Mouse (Mus musculus): ENCODE data around the gene Rgs10. TPM values are rescaled to one million over a fixed set of nuclear protein-coding genes. Genes with fewer than 3 reads are reported as not detected.

Gene Rgs10
- total and polyA plus RNA-seq, 3 experiments = 5.4 to 7.4 (median 6.5) TPM

DNA sequence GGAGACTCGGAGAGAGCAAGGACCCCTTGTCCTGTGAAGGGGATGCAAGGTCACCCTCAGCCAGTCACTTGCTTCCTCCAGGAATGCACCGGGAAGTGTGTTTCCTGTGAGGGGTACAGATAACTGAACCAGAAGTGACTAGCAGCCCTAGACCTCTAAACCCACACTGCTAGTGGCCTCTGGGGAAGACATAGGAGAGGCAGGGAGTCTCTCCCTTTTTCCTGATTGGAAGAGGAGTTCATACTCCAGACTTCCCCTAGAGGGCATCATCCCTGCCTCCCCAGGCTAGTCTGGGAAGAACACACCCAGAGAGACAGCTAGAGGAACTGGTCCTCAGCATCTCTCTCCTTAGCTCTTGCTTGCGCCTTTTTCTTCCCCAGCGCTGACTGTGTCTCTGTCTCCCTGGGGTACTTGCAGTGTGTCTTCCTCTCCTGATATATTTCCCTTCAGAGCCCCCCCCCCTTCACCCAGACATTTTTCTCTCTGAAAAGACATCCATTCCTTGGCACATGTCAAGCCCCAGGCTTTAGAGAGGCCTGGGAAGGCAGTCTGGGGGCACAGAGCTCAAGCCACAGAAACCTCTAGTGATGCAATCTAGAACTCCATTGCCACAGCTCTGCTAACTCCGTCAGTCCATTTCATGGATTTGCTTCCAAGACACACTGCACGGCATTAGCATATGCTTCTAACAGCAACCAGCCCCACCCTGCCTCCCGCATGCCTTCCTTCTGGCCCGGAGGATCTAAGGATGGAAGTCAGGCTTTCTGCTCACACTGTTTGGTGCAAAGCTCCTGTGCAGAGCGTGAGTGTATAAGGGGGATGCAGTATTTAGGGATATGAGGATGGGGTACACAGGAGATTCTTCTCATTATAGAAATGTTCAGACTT, 61.4 kb downstream of the Rgs10 start:
- no peaks in the 10 kb centered on the region for H3K4me1 ChIP-seq (ENCODE audit: control insufficient read depth in 1 of 2, insufficient read depth in 2 of 2)
- TF ChIP-seq USF1 (IDR thresholded peaks at IDR 0.05; ENCODE audit: low read depth, low read length) (no peak), JUN (IDR thresholded peaks at IDR 0.05; ENCODE audit: insufficient read depth, low read depth, low read length) (no peak), MAX (IDR thresholded peaks at IDR 0.05; ENCODE audit: low read length) (no peak), MAZ (IDR thresholded peaks at IDR 0.05; ENCODE audit: low read depth, low read length) (no peak), IRF4 (IDR thresholded peaks at IDR 0.05; ENCODE audit: low read depth, low read length) (no peak), CTCF (conservative IDR thresholded peaks at IDR 0.05 in 1 of 2, IDR thresholded peaks at IDR 0.05 in 1 of 2; ENCODE audit: low read depth in 2 of 2, low read length in 2 of 2) (peak in 1 of 2 experiments; percentile 48; a peak in 2 of 4 replicates), RAD21 (IDR thresholded peaks at IDR 0.05; ENCODE audit: low read depth, low read length) (peak; percentile 15), ZKSCAN1 (IDR thresholded peaks at IDR 0.05; ENCODE audit: borderline replicate concordance, low read depth, low read length) (no peak), KAT2A (IDR thresholded peaks at IDR 0.05; ENCODE audit: insufficient replicate concordance, low read length) (no peak), SMC3 (IDR thresholded peaks at IDR 0.05; ENCODE audit: low read depth, low read length) (peak; percentile 33), CHD2 (IDR thresholded peaks at IDR 0.05; ENCODE audit: low read length) (no peak), EP300 (IDR thresholded peaks at IDR 0.05; ENCODE audit: low read length) (no peak), POLR2AphosphoS2 (IDR thresholded peaks at IDR 0.05; ENCODE audit: low read depth, low read length) (no peak), ZNF384 (IDR thresholded peaks at IDR 0.05; ENCODE audit: low read depth, low read length) (no peak), USF2 (conservative IDR thresholded peaks at IDR 0.05; ENCODE audit: low read depth, low read length) (no peak), MAFK (IDR thresholded peaks at IDR 0.05; ENCODE audit: insufficient replicate concordance, low read length) (no peak)
- in situ Hi-C loops (cut with MboI; ENCODE audit: low pct_ligation_motif_present, low pct_unique_long_range_greater_than_20kb, low sequenced_read_pairs) = no loop called here
- H3K79me2 ChIP-seq (replicated peaks; ENCODE audit: control insufficient read depth, extremely low read depth, insufficient read depth, poor library complexity, severe bottlenecking) = no peaks in the 10 kb centered on the region
- H3K36me3 ChIP-seq (replicated peaks in 1 of 2; ENCODE audit: control insufficient read depth in 1 of 2, insufficient read depth in 1 of 2, low read length in 1 of 2) = no peaks in the 10 kb centered on the region
- H3K4me2 ChIP-seq (ENCODE audit: insufficient read depth, low read depth, poor library complexity, severe bottlenecking) = no peak overlapping the region
- H3K27ac ChIP-seq (ENCODE audit: insufficient read depth, low read depth) = no peak overlapping the region
- DNase-seq (ENCODE audit: extremely low read depth) = no peak
- dilution Hi-C loops (cut with MboI; ENCODE audit: extremely low pct_ligation_motif_present, extremely low pct_unique_long_range_greater_than_20kb, low sequenced_read_pairs) = no loop called here
- H3K9ac ChIP-seq (ENCODE audit: insufficient read depth, low read depth) = no peak overlapping the region
- no peaks in the 10 kb centered on the region for H3K9me3 ChIP-seq (replicated peaks; ENCODE audit: low read length)
- H3K27me3 ChIP-seq (replicated peaks) = no peaks in the 10 kb centered on the region
- no peak overlapping the region for H3K4me3 ChIP-seq (replicated peaks in 1 of 3; ENCODE audit: low read depth in 2 of 3, low read length in 2 of 3, poor library complexity in 1 of 3)

DNA sequence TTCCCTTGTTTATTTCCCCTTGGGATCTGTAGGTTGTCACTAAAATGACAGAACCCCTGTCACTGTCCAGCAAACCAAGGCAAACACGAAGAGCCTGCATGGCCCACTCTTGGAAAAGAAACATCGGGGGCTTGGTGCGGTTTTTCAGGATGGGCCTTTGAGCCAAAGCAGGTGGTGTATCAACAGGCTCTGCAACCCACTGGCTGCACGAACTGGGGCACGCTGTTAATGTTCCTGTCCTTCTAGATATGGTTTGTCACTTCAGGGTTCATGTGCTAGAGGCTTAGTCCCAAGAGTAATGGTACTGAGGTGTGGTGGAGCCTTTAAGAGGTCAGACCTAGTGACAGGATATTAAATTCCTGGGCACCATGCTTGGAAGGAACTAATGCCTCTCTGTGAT, 63.1 kb downstream of the Rgs10 start:
- Histone ChIP-seq H3K9ac (ENCODE audit: insufficient read depth, low read depth) (no peak overlapping the region), H3K27me3 (replicated peaks) (peaks cover 2% of the 10 kb centered on the region), H3K4me3 (replicated peaks in 1 of 3; ENCODE audit: low read depth in 2 of 3, low read length in 2 of 3, poor library complexity in 1 of 3) (no peak overlapping the region), H3K4me2 (ENCODE audit: insufficient read depth, low read depth, poor library complexity, severe bottlenecking) (no peak overlapping the region), H3K79me2 (replicated peaks; ENCODE audit: control insufficient read depth, extremely low read depth, insufficient read depth, poor library complexity, severe bottlenecking) (no peaks in the 10 kb centered on the region), H3K9me3 (replicated peaks; ENCODE audit: low read length) (no peaks in the 10 kb centered on the region), H3K27ac (ENCODE audit: insufficient read depth, low read depth) (no peak overlapping the region), H3K4me1 (ENCODE audit: control insufficient read depth in 1 of 2, insufficient read depth in 2 of 2) (no peaks in the 10 kb centered on the region), H3K36me3 (replicated peaks in 1 of 2; ENCODE audit: control insufficient read depth in 1 of 2, insufficient read depth in 1 of 2, low read length in 1 of 2) (no peaks in the 10 kb centered on the region)
- dilution Hi-C loops (cut with MboI; ENCODE audit: extremely low pct_ligation_motif_present, extremely low pct_unique_long_range_greater_than_20kb, low sequenced_read_pairs) (no loop called here), in situ Hi-C loops (cut with MboI; ENCODE audit: low pct_ligation_motif_present, low pct_unique_long_range_greater_than_20kb, low sequenced_read_pairs) (no loop called here)
- no peak for TF ChIP-seq SIN3A (IDR thresholded peaks at IDR 0.05; ENCODE audit: low read length)
- no peak for TF ChIP-seq RAD21 (IDR thresholded peaks at IDR 0.05; ENCODE audit: low read depth, low read length)
- no peak for TF ChIP-seq ZNF384 (IDR thresholded peaks at IDR 0.05; ENCODE audit: low read depth, low read length)
- TF ChIP-seq MAZ (IDR thresholded peaks at IDR 0.05; ENCODE audit: low read depth, low read length) = no peak
- no peak for TF ChIP-seq CHD2 (IDR thresholded peaks at IDR 0.05; ENCODE audit: low read length)
- no peak for TF ChIP-seq CHD1 (IDR thresholded peaks at IDR 0.05; ENCODE audit: low read depth, low read length)
- TF ChIP-seq MAFK (IDR thresholded peaks at IDR 0.05; ENCODE audit: insufficient replicate concordance, low read length) = no peak
- DNase-seq (ENCODE audit: extremely low read depth) = no peak

Measured in CH12.LX (cell line).